Mouse (Mus musculus) small intestine, adult 10 weeks (tissue): ENCODE results near the gene Gm21822. TPM values are rescaled to one million over a fixed set of nuclear protein-coding genes. Genes with fewer than 3 reads are reported as not detected.

Experiments
- polyA plus RNA-seq: library from polyadenylated mRNA; stranded (reverse); fragments of 350-450 nt; fragmentation: Illumina TruSeq; extraction: RNeasy Lipid Tissue Mini Kit (QIAGEN cat#74804); gene quantifications from one replicate; pipeline ENCODE4 v1.2.3, GENCODE M21; 2014; ENCODE audit warnings: low replicate concordance

Gm21822 gene
- polyA plus RNA-seq = not detected

GRCm38 (mm10) chrY:18654182-18654581, at the start of gene Gm21822:
Gene Gm21822 (plus strand): TSS chrY:18654482.

